Comparison of ENCODE assay signal across 19 mouse cellular contexts in the genomic region with DNA sequence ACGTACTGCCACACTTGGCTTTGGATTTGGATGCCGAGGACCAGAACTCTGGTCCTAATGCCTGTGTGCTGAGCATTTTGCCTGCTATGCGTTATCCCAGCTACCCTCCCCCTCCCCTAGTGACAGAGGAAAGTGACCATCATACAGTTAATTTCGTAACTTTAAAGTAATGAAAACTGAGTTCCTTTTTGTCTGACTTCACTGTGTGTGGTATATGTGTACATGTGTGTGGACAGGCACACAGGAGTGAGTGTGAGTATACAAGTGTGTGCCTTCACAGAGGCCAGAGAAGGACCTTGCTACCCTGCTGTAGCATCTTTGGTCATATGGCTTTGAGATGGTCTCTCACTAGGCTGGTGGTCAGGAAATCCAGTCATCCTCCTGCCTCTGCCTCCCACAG. TPM values are rescaled to one million over a fixed set of nuclear protein-coding genes. Genes with fewer than 3 reads are reported as not detected.
A peak's percentile ranks its signal among the peaks of the same experiment; 100 is the strongest.
DNase-seq lines count a peak whose midpoint lies in the region; ATAC-seq and TF ChIP-seq lines count a peak whose summit lies in the region.
"Had no signal": no experiment of that assay in that cellular context is flagged by ENCODE, and none has a peak within 500 bp of the region (broad histone marks: within the 10 kb centered on the region; RNA-seq: fewer than 3 reads in every experiment).

No protein-coding gene starts in this region.

- peaks cover 56% of the 10 kb centered on the region for H3K36me3 ChIP-seq in midbrain, embryonic 10.5 days
- no peaks in the 10 kb centered on the region for H3K36me3 ChIP-seq in midbrain, embryonic 15.5 days (replicated peaks)

- H3K9me3 ChIP-seq in midbrain, embryonic 10.5 days (replicated peaks) = no peaks in the 10 kb centered on the region
- H3K9me3 ChIP-seq in midbrain, embryonic 15.5 days = no peaks in the 10 kb centered on the region
- H3K9me3 ChIP-seq: embryonic facial prominence, embryonic 15.5 days; forebrain, embryonic 10.5 days; heart, embryonic 12.5 days; hindbrain, embryonic 10.5 days had no signal

- no peak overlapping the region for H3K4me3 ChIP-seq in layer of hippocampus, adult 2 months
- no peak overlapping the region for H3K4me3 ChIP-seq in midbrain, embryonic 10.5 days
- H3K4me3 ChIP-seq in midbrain, embryonic 15.5 days = no peak overlapping the region
- H3K4me3 ChIP-seq: embryonic facial prominence, embryonic 15.5 days; erythroblast, embryonic 14.5 days; forebrain, embryonic 10.5 days; heart, embryonic 12.5 days; hindbrain, embryonic 10.5 days had no signal

- H3K9ac ChIP-seq in midbrain, embryonic 15.5 days = no peak overlapping the region
- H3K9ac ChIP-seq: embryonic facial prominence, embryonic 15.5 days; heart, embryonic 12.5 days; hindbrain, embryonic 14.5 days had no signal

- no peak for DNase-seq in layer of hippocampus, adult 2 months (ENCODE audit: low spot score in 2 of 2)
- no peak for DNase-seq in layer of hippocampus, postnatal 10 days (ENCODE audit: low spot score in 2 of 2)
- no peak for DNase-seq in midbrain, embryonic 10.5 days (ENCODE audit: low spot score)
- DNase-seq in left cerebral cortex, adult 18-20 months (ENCODE audit: low spot score in 2 of 2) = no peak
- no peak for DNase-seq in cerebellum, adult 8-10 months
- DNase-seq: adrenal gland, postnatal 10 days; cerebellum, adult 11 months; cerebellum, adult 9-11 months; cerebellum, postnatal 36 days; gastrocnemius, postnatal 10 days had no signal

- H3K4me2 ChIP-seq in midbrain, embryonic 15.5 days = no peak overlapping the region
- H3K4me2 ChIP-seq: embryonic facial prominence, embryonic 15.5 days; heart, embryonic 12.5 days; hindbrain, embryonic 14.5 days had no signal

- no peak for ATAC-seq in midbrain, embryonic 15.5 days (replicated peaks)
- ATAC-seq in megakaryocyte, adult 5-6 weeks (ENCODE audit: poor library complexity, severe bottlenecking) = peak; percentile 57
- ATAC-seq: forebrain, embryonic 14.5 days had no signal

- 94% methylated on average over 4 of the region's 4 CpGs for WGBS in midbrain, embryonic 10.5 days
- 94% methylated on average over 4 of the region's 4 CpGs for WGBS in midbrain, embryonic 15.5 days

- peaks cover 70% of the 10 kb centered on the region for H3K4me1 ChIP-seq in midbrain, embryonic 10.5 days
- peaks cover 27% of the 10 kb centered on the region for H3K4me1 ChIP-seq in midbrain, embryonic 15.5 days

- H3K27me3 ChIP-seq in midbrain, embryonic 10.5 days (ENCODE audit: low read depth, poor library complexity, severe bottlenecking) = no peaks in the 10 kb centered on the region
- H3K27me3 ChIP-seq in midbrain, embryonic 15.5 days (replicated peaks) = no peaks in the 10 kb centered on the region
- H3K27me3 ChIP-seq: embryonic facial prominence, embryonic 15.5 days; heart, embryonic 12.5 days had no signal

- H3K27ac ChIP-seq in layer of hippocampus, adult 2 months = peak overlapping the region; percentile 7; the same call in 1 of the 2 replicates
- H3K27ac ChIP-seq in midbrain, embryonic 10.5 days (replicated peaks) = peak overlapping the region; percentile 38; the same call in 1 of the 2 replicates
- H3K27ac ChIP-seq in midbrain, embryonic 15.5 days = no peak overlapping the region
- H3K27ac ChIP-seq: embryonic facial prominence, embryonic 15.5 days; forebrain, embryonic 10.5 days; hindbrain, embryonic 14.5 days had no signal

- TF ChIP-seq CTCF in layer of hippocampus, adult 2 months (conservative IDR thresholded peaks at IDR 0.05) = no peak

RNA-seq across cellular contexts. Expression of a gene that starts 17.1 kb away (rescaled TPM):
- total RNA-seq in layer of hippocampus, adult 2 months (2021) = 10 to 100 TPM; 53.0 to 60.3 TPM
- total RNA-seq in layer of hippocampus, postnatal 10 days (2021) = 10 to 100 TPM; 33.9 to 37.9 TPM
- polyA plus RNA-seq in midbrain, embryonic 10.5 days (2016; fragmentation: Nextera tagmentation; extraction: Ambion mirVana) = 3.7 and 5.3 TPM in 2 replicates
- polyA plus RNA-seq in midbrain, embryonic 15.5 days (2015; fragmentation: Nextera tagmentation; extraction: Ambion mirVana) = 6.9 and 8.1 TPM in 2 replicates
- 21.2 and 21.4 TPM in 2 replicates for total RNA-seq in megakaryocyte, adult 5-6 weeks (2015)
- total RNA-seq in megakaryocyte, adult 5-6 weeks (2017) = 14.5 and 19.0 TPM in 2 replicates
- total RNA-seq in left cerebral cortex, adult 18-20 months (2021) = 10 to 100 TPM; 40.8 to 41.1 TPM

RNA-seq across cellular contexts. Expression of a gene that starts 45.3 kb away (rescaled TPM):
- 10 to 100 TPM; 24.4 to 31.3 TPM for total RNA-seq in layer of hippocampus, adult 2 months (2021)
- total RNA-seq in layer of hippocampus, postnatal 10 days (2021) = 10 to 100 TPM; 19.7 to 20.8 TPM
- polyA plus RNA-seq in midbrain, embryonic 10.5 days (2016; fragmentation: Nextera tagmentation; extraction: Ambion mirVana) = 12.3 and 14.6 TPM in 2 replicates
- 13.7 and 14.2 TPM in 2 replicates for polyA plus RNA-seq in midbrain, embryonic 15.5 days (2015; fragmentation: Nextera tagmentation; extraction: Ambion mirVana)
- total RNA-seq in megakaryocyte, adult 5-6 weeks (2015) = 10.3 and 10.7 TPM in 2 replicates
- 9.3 and 10.0 TPM in 2 replicates for total RNA-seq in megakaryocyte, adult 5-6 weeks (2017)
- total RNA-seq in left cerebral cortex, adult 18-20 months (2021) = 10 to 100 TPM; 18.3 to 20.5 TPM
